Mouse (Mus musculus) liver, embryonic 16.5 days (tissue): ENCODE measurements around the gene Cyp3a13. TPM values are rescaled to one million over a fixed set of nuclear protein-coding genes. Genes with fewer than 3 reads are reported as not detected.

Experiments
- ATAC-seq: fragments of 200-750 bp; cut with Nextera tagmentation; 2 replicates; pipeline ENCODE4 v1.8.0; 2017; ENCODE audit warnings: low read depth, mild to moderate bottlenecking, moderate number of reproducible peaks, moderate library complexity
- H3K27ac ChIP-seq: fragments of 300-500 bp; sonication (generic); 2 replicates; pipeline ENCODE4 v1.5.1; 2014; ENCODE audit warnings: mild to moderate bottlenecking, low read length
- H3K27me3 ChIP-seq: fragments of 300-500 bp; sonication (generic); 2 replicates; pipeline ENCODE4 v1.6.1; 2014; ENCODE audit warnings: low read depth, low read length, mixed read lengths; ENCODE audit not compliant: control insufficient read depth, insufficient read depth
- H3K36me3 ChIP-seq: fragments of 300-500 bp; sonication (generic); 2 replicates; pipeline ENCODE4 v1.6.1; 2014; ENCODE audit warnings: mild to moderate bottlenecking; ENCODE audit not compliant: control insufficient read depth, insufficient read depth
- H3K4me1 ChIP-seq: fragments of 300-500 bp; sonication (generic); 2 replicates; pipeline ENCODE4 v1.6.1; 2014; ENCODE audit warnings: low read depth, low read length, mixed read lengths; ENCODE audit not compliant: control insufficient read depth
- H3K4me2 ChIP-seq: fragments of 300-500 bp; sonication (generic); 2 replicates; pipeline ENCODE4 v1.6.1; 2014; ENCODE audit warnings: low read depth, low read length, mixed read lengths
- H3K4me3 ChIP-seq: fragments of 300-500 bp; sonication (generic); 2 replicates; pipeline ENCODE4 v1.5.1; 2014; ENCODE audit warnings: low read depth, mild to moderate bottlenecking, low read length
- H3K9ac ChIP-seq: fragments of 300-500 bp; sonication (generic); 2 replicates; pipeline ENCODE4 v1.6.1; 2014; ENCODE audit warnings: low read depth, low read length
- H3K9me3 ChIP-seq: fragments of 300-500 bp; sonication (generic); replicated peaks from 2 replicates; pipeline ENCODE4 v1.6.1; 2016; ENCODE audit warnings: low read length; ENCODE audit not compliant: control insufficient read depth
- WGBS: fragments of 180-500 bp; shearing (Covaris S2); extraction: QIAGEN DNeasy Blood & Tissue Kit; methylation state at CpG from one replicate; pipeline ENCODE4 v1.1.7; 2014; ENCODE audit not compliant: insufficient replicate concordance; 5-methylcytosine and 5-hydroxymethylcytosine counted together
- polyA plus RNA-seq: library from polyadenylated mRNA; unstranded; fragments of >200 nt; fragmentation: Nextera tagmentation; extraction: Ambion mirVana; gene quantifications from 2 replicates; pipeline ENCODE4 v1.2.1, GENCODE M21; 2015

Gene Cyp3a13
- polyA plus RNA-seq: 6.2 and 6.8 TPM in 2 replicates

- H3K4me3 ChIP-seq: no peak within 1 kb of the TSS
- H3K36me3 ChIP-seq: no peaks in the 10 kb centered on the region
- H3K27ac ChIP-seq: peak within 1 kb of the TSS; percentile 30; the same call in 1 of the 2 replicates
- H3K9ac ChIP-seq: no peak within 1 kb of the TSS
- 25% methylated on average over 2 of the region's 2 CpGs for whole genome bisulfite sequencing
- no peaks in the 10 kb centered on the region for H3K27me3 ChIP-seq
- peak within 1 kb of the TSS; percentile 7 for H3K4me2 ChIP-seq
- H3K9me3 ChIP-seq: no peaks in the 10 kb centered on the region
- H3K4me1 ChIP-seq: no peaks in the 10 kb centered on the region
- 0 out of 2 replicates have a peak, but pooled peaks have one; percentile 41 for ATAC-seq
Measured at GRCm38 (mm10) chr5:137921532-137921931, at the start of gene Cyp3a13. Cyp3a13 (minus strand) TSS chr5:137921619.

- H3K9ac ChIP-seq: no peak overlapping the region
- no peaks in the 10 kb centered on the region for H3K4me1 ChIP-seq
- H3K27ac ChIP-seq: no peak overlapping the region
- H3K4me3 ChIP-seq: no peak overlapping the region
- no peaks in the 10 kb centered on the region for H3K9me3 ChIP-seq
- no peaks in the 10 kb centered on the region for H3K27me3 ChIP-seq
- no peaks in the 10 kb centered on the region for H3K36me3 ChIP-seq
- no peak overlapping the region for H3K4me2 ChIP-seq
- no peak for ATAC-seq
Measured at GRCm38 (mm10) chr5:137966492-137966891, 45.1 kb upstream of the Cyp3a13 start.

- Histone ChIP-seq H3K9ac (no peak within 1 kb of the TSS), H3K4me3 (no peak within 1 kb of the TSS), H3K9me3 (no peaks in the 10 kb centered on the region), H3K4me2 (no peak within 1 kb of the TSS), H3K27me3 (no peaks in the 10 kb centered on the region), H3K27ac (no peak within 1 kb of the TSS), H3K36me3 (no peaks in the 10 kb centered on the region), H3K4me1 (no peaks in the 10 kb centered on the region)
- no peak for ATAC-seq
- WGBS: 69% methylated on average over 8 of the region's 8 CpGs
Measured at GRCm38 (mm10) chr5:137962945-137963344, 41.5 kb upstream of the Cyp3a13 start, which contains the start of gene Gjc3. Gjc3 (minus strand) TSS chr5:137963098.

- Histone ChIP-seq H3K4me1 (no peaks in the 10 kb centered on the region), H3K27me3 (no peaks in the 10 kb centered on the region), H3K4me2 (no peak overlapping the region), H3K36me3 (no peaks in the 10 kb centered on the region), H3K9me3 (no peaks in the 10 kb centered on the region), H3K27ac (no peak overlapping the region), H3K4me3 (no peak overlapping the region), H3K9ac (no peak overlapping the region)
- no peak for ATAC-seq
- WGBS: 54% methylated on average over 3 of the region's 3 CpGs
Measured at GRCm38 (mm10) chr5:137956404-137956803, 35.0 kb upstream of the Cyp3a13 start.

GRCm38 (mm10) chr5:137951218-137951617 is 29.8 kb upstream of the Cyp3a13 start:
- H3K9ac ChIP-seq: no peak overlapping the region
- ATAC-seq: no peak
- no peaks in the 10 kb centered on the region for H3K9me3 ChIP-seq
- no peak overlapping the region for H3K27ac ChIP-seq
- 27% methylated on average over 6 of the region's 6 CpGs for WGBS
- no peak overlapping the region for H3K4me2 ChIP-seq
- no peaks in the 10 kb centered on the region for H3K36me3 ChIP-seq
- H3K27me3 ChIP-seq: no peaks in the 10 kb centered on the region
- H3K4me1 ChIP-seq: no peaks in the 10 kb centered on the region
- no peak overlapping the region for H3K4me3 ChIP-seq

DNA sequence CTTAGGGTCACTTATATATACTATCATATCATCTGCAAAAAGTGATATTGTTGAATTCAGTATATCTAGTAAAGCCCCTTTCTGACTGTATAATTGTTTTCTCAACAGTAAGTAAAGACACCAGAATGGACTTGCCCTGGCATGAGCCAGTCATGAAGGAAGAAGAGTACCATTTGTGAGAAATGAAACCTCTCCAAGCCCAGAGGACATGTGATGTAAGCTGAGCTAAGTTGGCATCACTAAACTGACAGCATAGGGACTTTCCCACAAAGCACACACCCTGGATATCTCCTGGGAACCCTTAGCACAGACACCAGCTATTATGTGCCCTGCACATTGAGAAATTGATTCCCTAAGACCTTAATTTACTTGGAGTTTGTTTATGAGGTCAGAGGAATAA is 25.9 kb upstream of the Cyp3a13 start:
- Histone ChIP-seq H3K27ac (no peak overlapping the region), H3K9ac (no peak overlapping the region), H3K4me3 (no peak overlapping the region), H3K4me2 (no peak overlapping the region), H3K27me3 (no peaks in the 10 kb centered on the region), H3K9me3 (no peaks in the 10 kb centered on the region), H3K36me3 (no peaks in the 10 kb centered on the region), H3K4me1 (no peaks in the 10 kb centered on the region)
- no peak for ATAC-seq

- H3K9me3 ChIP-seq: no peaks in the 10 kb centered on the region
- H3K4me2 ChIP-seq: no peak overlapping the region
- WGBS: 45% methylated on average over 1 of the region's 1 CpGs
- H3K4me3 ChIP-seq: no peak overlapping the region
- no peaks in the 10 kb centered on the region for H3K36me3 ChIP-seq
- no peaks in the 10 kb centered on the region for H3K4me1 ChIP-seq
- H3K9ac ChIP-seq: no peak overlapping the region
- H3K27me3 ChIP-seq: no peaks in the 10 kb centered on the region
- no peak for ATAC-seq
- no peak overlapping the region for H3K27ac ChIP-seq
Measured at GRCm38 (mm10) chr5:137943133-137943532, 21.7 kb upstream of the Cyp3a13 start.

DNA sequence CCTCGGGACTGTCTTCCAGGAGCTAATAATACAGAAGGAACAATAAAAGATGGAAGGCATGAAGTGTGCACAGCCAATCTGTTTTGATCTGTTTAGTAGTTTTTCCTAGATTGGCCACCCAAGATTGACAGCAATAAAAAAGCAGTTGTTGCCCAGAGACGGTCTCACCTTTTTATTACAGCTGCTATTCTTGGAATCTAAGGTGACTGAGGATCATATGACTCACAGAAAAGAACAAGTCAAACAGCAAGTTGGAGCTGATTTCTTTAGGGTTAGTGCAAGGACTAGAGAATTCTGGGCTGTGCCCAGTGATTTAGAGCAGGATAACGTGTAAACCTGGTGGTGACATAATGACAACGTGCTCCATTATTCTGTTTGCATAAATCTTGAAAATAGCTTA is 19.5 kb upstream of the Cyp3a13 start:
- 71% methylated on average over 4 of the region's 4 CpGs for WGBS
- no peaks in the 10 kb centered on the region for H3K9me3 ChIP-seq
- H3K4me2 ChIP-seq: no peak overlapping the region
- no peak overlapping the region for H3K27ac ChIP-seq
- no peaks in the 10 kb centered on the region for H3K4me1 ChIP-seq
- H3K9ac ChIP-seq: no peak overlapping the region
- no peak overlapping the region for H3K4me3 ChIP-seq
- no peaks in the 10 kb centered on the region for H3K27me3 ChIP-seq
- ATAC-seq: no peak
- H3K36me3 ChIP-seq: no peaks in the 10 kb centered on the region

GRCm38 (mm10) chr5:137937238-137937637 is 15.8 kb upstream of the Cyp3a13 start:
- Histone ChIP-seq H3K4me3 (no peak overlapping the region), H3K4me2 (no peak overlapping the region), H3K27me3 (no peaks in the 10 kb centered on the region), H3K9me3 (no peaks in the 10 kb centered on the region), H3K9ac (no peak overlapping the region), H3K27ac (no peak overlapping the region), H3K4me1 (no peaks in the 10 kb centered on the region), H3K36me3 (no peaks in the 10 kb centered on the region)
- WGBS: 49% methylated on average over 4 of the region's 4 CpGs
- ATAC-seq: no peak
